Mouse (Mus musculus): ENCODE results near the gene Rac2. TPM values are rescaled to one million over a fixed set of nuclear protein-coding genes. Genes with fewer than 3 reads are reported as not detected.

Rac2 gene
- polyA plus RNA-seq, 1 experiment from 2014 or later: 8.3 TPM

DNA sequence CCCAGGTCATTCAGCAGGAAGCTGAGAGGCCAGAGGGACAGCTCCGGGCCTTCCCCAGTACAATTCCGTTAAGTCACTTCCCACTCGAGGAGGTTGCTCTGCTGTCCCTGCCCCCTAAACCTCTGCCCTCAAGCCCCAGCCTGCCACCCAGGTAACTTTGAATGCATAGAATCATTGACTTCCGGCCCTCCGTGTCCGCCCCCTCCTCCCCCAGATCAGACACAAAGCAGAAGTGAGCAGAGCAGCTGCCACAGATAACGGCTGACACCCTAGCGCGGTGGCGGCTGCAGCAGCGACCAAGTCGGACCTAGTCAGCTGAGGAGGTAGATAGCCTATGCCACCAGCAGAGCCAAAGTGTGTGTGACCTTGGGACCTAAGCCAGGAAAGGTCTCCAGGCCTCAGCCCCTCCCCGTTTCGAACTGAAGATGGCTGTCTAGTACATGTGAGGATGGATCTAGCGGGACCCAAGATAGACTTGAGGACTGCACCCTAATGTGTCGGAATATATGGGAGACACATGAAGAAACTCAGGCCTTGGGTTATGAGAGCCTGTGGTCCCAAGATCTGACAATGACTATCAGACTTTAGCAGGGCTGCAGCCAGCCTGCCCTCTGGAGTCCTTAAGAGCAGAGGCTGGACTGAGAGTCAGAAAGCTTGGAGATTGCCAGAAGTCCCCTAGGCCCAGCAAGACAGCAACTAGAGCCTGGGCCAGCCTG lies 871 bp downstream of the Rac2 start:
- Histone ChIP-seq H3K9me3 (ENCODE audit: low read length) (no peaks in the 10 kb centered on the region), H3K9ac (replicated peaks; ENCODE audit: low read length) (no peak overlapping the region), H3K4me3 (ENCODE audit: low read length) (no peak overlapping the region), H3K36me3 (ENCODE audit: insufficient read depth, low read length) (no peaks in the 10 kb centered on the region), H3K4me1 (ENCODE audit: insufficient read depth, low read length) (no peaks in the 10 kb centered on the region), H3K27ac (ENCODE audit: low read length) (no peak overlapping the region), H3K4me2 (replicated peaks; ENCODE audit: low read depth, low read length) (no peak overlapping the region), H3K27me3 (ENCODE audit: insufficient read depth, low read length) (no peaks in the 10 kb centered on the region)
- ATAC-seq (ENCODE audit: low FRiP score, low TSS enrichment): no peak
- 50% methylated on average over 16 of the region's 16 CpGs for WGBS

DNA sequence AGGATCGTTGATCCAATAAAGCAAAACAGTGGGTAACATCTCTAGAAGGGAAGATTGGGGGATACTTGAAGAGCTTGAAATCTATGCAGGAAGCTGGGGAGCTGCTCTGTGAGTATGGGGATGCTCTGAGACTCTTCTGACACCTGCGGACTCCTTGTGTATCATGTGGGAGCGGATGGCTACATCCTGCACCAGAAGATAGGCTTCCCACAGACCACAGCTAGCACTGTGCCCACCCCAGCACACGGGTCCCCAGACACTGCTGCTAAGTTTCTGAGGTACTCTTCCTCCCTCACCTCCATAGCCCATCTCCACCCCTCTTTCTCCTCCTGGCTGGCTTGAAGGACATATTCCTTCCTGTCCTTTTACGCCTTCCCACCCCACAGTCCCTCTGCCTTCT lies 2.4 kb downstream of the Rac2 start:
- Histone ChIP-seq H3K4me1 (ENCODE audit: insufficient read depth, low read length) (no peaks in the 10 kb centered on the region), H3K4me2 (replicated peaks; ENCODE audit: low read depth, low read length) (no peak overlapping the region), H3K27ac (ENCODE audit: low read length) (no peak overlapping the region), H3K36me3 (ENCODE audit: insufficient read depth, low read length) (no peaks in the 10 kb centered on the region), H3K27me3 (ENCODE audit: insufficient read depth, low read length) (no peaks in the 10 kb centered on the region), H3K4me3 (ENCODE audit: low read length) (no peak overlapping the region), H3K9me3 (ENCODE audit: low read length) (no peaks in the 10 kb centered on the region), H3K9ac (replicated peaks; ENCODE audit: low read length) (no peak overlapping the region)
- no peak for ATAC-seq (ENCODE audit: low FRiP score, low TSS enrichment)
- WGBS: 92% methylated on average over 5 of the region's 5 CpGs

DNA sequence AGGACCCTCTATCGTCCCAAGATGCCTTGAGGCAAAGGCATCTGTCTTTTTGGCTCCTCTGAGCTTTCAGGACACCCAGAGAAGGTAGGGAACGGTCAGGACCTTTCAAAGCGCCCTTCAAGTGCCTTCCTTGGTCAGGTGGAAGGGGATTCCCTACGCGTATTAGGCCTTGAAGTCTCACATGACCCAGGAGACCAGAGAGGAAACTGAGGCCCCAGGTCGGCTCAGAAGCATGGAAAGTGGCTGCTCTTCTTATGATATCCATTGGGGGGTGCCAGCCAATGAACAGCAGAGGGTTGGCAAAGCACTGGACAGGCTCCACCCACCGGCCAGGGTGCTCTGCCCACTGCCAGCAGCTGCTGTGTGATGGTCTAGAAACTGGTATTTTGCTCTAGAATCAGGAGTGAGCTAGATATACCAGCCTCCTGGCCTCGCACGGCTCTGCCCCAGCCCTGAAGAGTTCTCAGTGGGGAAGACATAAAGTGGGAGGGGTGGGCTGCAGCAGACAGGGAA lies 4.9 kb downstream of the Rac2 start:
- Histone ChIP-seq H3K27me3 (ENCODE audit: insufficient read depth, low read length) (no peaks in the 10 kb centered on the region), H3K4me2 (replicated peaks; ENCODE audit: low read depth, low read length) (no peak overlapping the region), H3K9me3 (ENCODE audit: low read length) (no peaks in the 10 kb centered on the region), H3K9ac (replicated peaks; ENCODE audit: low read length) (no peak overlapping the region), H3K4me3 (ENCODE audit: low read length) (no peak overlapping the region), H3K36me3 (ENCODE audit: insufficient read depth, low read length) (no peaks in the 10 kb centered on the region), H3K4me1 (ENCODE audit: insufficient read depth, low read length) (no peaks in the 10 kb centered on the region), H3K27ac (ENCODE audit: low read length) (no peak overlapping the region)
- no peak for ATAC-seq (ENCODE audit: low FRiP score, low TSS enrichment)
- WGBS: 72% methylated on average over 9 of the region's 9 CpGs

DNA sequence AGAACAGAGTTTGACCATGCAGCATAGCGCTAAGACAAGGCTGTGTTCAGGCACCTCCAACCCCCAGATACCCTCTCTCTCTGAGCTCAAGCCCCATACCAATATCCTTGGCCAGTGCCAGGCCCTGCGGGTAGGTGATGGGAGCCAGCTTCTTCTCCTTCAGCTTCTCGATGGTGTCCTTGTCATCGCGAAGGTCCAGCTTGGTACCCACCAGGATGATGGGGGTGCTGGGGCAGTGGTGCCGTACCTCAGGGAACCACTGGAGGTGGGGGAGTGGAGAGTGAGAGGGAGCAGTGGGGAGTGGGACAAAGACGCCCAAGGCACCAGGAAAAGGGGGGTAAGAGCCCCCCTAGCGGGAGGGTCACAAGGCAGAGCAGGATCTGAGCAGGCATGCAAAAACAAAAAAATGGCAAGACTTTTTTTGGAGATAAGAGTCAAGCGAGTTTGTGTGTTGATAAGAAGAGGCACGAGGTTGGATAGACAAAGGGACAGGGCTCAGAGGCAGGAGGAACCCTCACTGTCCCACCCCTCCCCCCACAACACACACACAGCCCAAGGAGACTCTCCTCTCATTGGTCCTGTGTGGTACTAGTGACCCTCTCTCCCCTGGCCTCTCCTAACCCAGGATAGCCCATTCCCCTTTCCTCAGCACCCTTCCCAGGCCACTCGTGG lies 7.7 kb downstream of the Rac2 start:
- WGBS: 73% methylated on average over 11 of the region's 11 CpGs
- H3K4me2 ChIP-seq (replicated peaks; ENCODE audit: low read depth, low read length): no peak overlapping the region
- no peak overlapping the region for H3K4me3 ChIP-seq (ENCODE audit: low read length)
- H3K27me3 ChIP-seq (ENCODE audit: insufficient read depth, low read length): no peaks in the 10 kb centered on the region
- H3K27ac ChIP-seq (ENCODE audit: low read length): no peak overlapping the region
- no peak overlapping the region for H3K9ac ChIP-seq (replicated peaks; ENCODE audit: low read length)
- H3K36me3 ChIP-seq (ENCODE audit: insufficient read depth, low read length): no peaks in the 10 kb centered on the region
- H3K9me3 ChIP-seq (ENCODE audit: low read length): no peaks in the 10 kb centered on the region
- no peak for ATAC-seq (ENCODE audit: low FRiP score, low TSS enrichment)
- H3K4me1 ChIP-seq (ENCODE audit: insufficient read depth, low read length): no peaks in the 10 kb centered on the region

DNA sequence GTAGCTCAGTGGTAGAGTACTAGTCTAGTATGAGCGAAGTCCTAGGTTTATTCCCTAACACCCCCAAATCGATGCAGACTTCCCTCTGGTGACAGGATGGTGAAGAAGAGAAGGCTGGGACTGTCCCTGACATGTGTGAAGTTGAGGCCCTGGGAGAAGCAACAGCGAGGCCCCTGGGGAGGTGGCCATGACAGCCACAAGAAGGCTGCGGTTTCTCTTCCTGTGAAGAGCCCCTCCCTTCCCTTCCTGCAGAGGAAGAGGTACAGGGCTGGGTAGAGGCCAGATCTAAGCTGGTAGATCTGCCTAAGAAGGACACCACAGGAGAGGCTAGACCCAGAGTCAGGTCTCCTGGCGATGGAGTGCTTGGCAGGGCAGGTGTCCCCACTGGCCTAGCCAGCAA lies 8.6 kb downstream of the Rac2 start:
- Histone ChIP-seq H3K27me3 (ENCODE audit: insufficient read depth, low read length) (no peaks in the 10 kb centered on the region), H3K4me3 (ENCODE audit: low read length) (no peak overlapping the region), H3K36me3 (ENCODE audit: insufficient read depth, low read length) (no peaks in the 10 kb centered on the region), H3K9me3 (ENCODE audit: low read length) (no peaks in the 10 kb centered on the region), H3K9ac (replicated peaks; ENCODE audit: low read length) (no peak overlapping the region), H3K27ac (ENCODE audit: low read length) (no peak overlapping the region), H3K4me2 (replicated peaks; ENCODE audit: low read depth, low read length) (no peak overlapping the region), H3K4me1 (ENCODE audit: insufficient read depth, low read length) (no peaks in the 10 kb centered on the region)
- ATAC-seq (ENCODE audit: low FRiP score, low TSS enrichment): no peak
- WGBS: 76% methylated on average over 5 of the region's 5 CpGs

DNA sequence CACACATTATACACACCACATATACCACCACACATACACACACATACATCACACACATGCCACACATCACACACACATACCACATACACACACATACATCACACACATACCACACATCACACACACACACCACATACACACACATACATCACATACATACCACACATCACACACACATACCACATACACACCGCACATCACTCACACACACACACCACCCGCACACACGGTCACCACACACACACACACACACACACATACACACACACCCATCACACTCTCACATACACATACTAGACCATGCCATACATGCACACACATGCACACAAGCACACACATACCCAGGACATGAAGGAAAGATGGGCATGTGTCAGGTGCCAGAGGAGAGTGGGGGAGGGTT lies 9.2 kb downstream of the Rac2 start:
- 91% methylated on average over 3 of the region's 3 CpGs for WGBS
- ATAC-seq (ENCODE audit: low FRiP score, low TSS enrichment): no peak
- Histone ChIP-seq H3K9ac (replicated peaks; ENCODE audit: low read length) (no peak overlapping the region), H3K4me2 (replicated peaks; ENCODE audit: low read depth, low read length) (no peak overlapping the region), H3K9me3 (ENCODE audit: low read length) (no peaks in the 10 kb centered on the region), H3K4me1 (ENCODE audit: insufficient read depth, low read length) (no peaks in the 10 kb centered on the region), H3K4me3 (ENCODE audit: low read length) (no peak overlapping the region), H3K27ac (ENCODE audit: low read length) (no peak overlapping the region), H3K27me3 (ENCODE audit: insufficient read depth, low read length) (no peaks in the 10 kb centered on the region), H3K36me3 (ENCODE audit: insufficient read depth, low read length) (no peaks in the 10 kb centered on the region)

DNA sequence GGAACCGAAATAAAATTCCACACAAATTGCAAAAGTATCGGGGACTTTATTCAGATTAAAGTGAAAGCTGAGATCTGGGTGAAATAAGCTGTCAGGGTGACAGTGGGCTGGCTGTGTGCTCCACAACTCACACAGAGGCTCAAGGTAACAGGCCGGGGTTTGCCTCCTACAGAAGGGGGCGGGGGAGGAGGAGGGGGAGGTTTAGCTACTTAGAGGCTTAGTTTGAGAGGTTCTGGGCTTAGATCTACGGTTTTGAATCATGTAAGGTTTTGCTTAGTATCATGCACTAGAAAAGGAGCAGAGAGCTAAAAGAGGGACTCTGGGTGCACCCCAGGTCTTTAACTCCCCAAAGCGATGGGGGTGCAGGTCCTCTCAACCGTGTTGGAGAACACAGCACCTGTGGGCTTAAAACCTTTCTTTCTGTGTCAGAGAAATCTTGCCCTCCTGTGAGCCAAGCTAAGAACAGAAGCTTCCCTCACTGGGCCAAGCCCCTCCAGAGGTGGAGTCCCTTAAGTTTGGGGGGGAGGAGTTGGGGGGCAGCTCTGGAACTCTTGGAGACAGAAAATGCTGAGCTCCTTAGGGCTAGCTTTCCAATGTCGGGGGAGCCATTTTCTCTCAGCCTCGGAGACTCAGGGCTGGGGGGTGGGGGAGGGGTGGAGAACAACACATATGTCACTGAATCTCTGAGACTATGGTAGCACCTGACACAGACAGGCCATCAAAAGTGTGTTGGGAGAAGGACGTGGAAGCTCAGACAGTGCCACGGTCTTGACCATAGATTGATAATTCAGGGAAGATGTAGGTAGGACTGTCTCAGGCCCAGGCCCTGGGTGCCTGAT lies 13.2 kb downstream of the Rac2 start:
- Histone ChIP-seq H3K9me3 (ENCODE audit: low read length) (no peaks in the 10 kb centered on the region), H3K9ac (replicated peaks; ENCODE audit: low read length) (no peak overlapping the region), H3K27ac (ENCODE audit: low read length) (no peak overlapping the region), H3K4me2 (replicated peaks; ENCODE audit: low read depth, low read length) (no peak overlapping the region), H3K36me3 (ENCODE audit: insufficient read depth, low read length) (no peaks in the 10 kb centered on the region), H3K4me3 (ENCODE audit: low read length) (no peak overlapping the region), H3K27me3 (ENCODE audit: insufficient read depth, low read length) (no peaks in the 10 kb centered on the region), H3K4me1 (ENCODE audit: insufficient read depth, low read length) (no peaks in the 10 kb centered on the region)
- 48% methylated on average over 11 of the region's 11 CpGs for WGBS
- no peak for ATAC-seq (ENCODE audit: low FRiP score, low TSS enrichment)

DNA sequence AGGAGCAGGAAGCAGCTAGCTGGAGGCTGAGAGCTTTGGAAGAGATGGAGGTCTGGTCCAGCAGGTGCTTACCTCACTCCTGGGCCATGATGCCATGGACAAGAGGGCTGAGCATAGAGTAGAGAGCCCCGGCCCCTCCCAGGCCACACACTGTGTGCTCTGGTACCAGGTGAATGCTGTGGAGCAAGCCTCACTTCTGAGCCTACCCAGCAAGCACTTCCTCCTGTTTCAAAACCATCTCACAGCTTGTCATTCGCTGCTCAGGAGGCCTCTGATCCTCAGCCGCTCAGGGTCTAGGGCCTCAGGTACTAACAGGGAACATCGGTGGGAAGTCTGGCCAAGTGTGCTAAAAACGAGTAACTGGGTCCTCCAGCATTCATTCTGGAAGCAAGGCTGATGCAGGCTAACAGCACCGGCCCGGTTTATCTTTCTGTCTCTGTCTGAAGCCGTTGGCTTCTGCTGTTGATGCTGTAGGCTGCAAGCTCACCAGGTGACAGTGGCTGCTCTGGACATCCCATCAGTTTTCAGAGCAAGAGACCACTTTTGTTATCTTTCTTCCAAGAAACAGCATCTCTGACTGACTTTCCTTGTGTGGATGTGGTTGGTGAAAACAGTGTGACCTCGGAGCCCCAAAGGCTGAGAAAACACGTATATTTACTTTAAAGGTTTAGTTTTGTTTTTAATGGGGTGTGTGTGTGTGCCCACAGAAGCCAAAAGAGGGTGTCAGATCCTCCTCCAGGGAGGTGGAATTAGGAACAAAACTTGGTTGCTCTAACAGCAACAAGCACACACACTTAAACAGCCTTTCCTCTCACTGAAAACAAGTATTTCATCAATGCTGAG lies 14.7 kb downstream of the Rac2 start:
- WGBS: 62% methylated on average over 10 of the region's 10 CpGs
- Histone ChIP-seq H3K36me3 (ENCODE audit: insufficient read depth, low read length) (no peaks in the 10 kb centered on the region), H3K4me3 (ENCODE audit: low read length) (no peak overlapping the region), H3K4me2 (replicated peaks; ENCODE audit: low read depth, low read length) (no peak overlapping the region), H3K27ac (ENCODE audit: low read length) (no peak overlapping the region), H3K9ac (replicated peaks; ENCODE audit: low read length) (no peak overlapping the region), H3K4me1 (ENCODE audit: insufficient read depth, low read length) (no peaks in the 10 kb centered on the region), H3K27me3 (ENCODE audit: insufficient read depth, low read length) (no peaks in the 10 kb centered on the region), H3K9me3 (ENCODE audit: low read length) (peaks cover 6% of the 10 kb centered on the region; the same call in 1 of the 2 replicates)
- no peak for ATAC-seq (ENCODE audit: low FRiP score, low TSS enrichment)

DNA sequence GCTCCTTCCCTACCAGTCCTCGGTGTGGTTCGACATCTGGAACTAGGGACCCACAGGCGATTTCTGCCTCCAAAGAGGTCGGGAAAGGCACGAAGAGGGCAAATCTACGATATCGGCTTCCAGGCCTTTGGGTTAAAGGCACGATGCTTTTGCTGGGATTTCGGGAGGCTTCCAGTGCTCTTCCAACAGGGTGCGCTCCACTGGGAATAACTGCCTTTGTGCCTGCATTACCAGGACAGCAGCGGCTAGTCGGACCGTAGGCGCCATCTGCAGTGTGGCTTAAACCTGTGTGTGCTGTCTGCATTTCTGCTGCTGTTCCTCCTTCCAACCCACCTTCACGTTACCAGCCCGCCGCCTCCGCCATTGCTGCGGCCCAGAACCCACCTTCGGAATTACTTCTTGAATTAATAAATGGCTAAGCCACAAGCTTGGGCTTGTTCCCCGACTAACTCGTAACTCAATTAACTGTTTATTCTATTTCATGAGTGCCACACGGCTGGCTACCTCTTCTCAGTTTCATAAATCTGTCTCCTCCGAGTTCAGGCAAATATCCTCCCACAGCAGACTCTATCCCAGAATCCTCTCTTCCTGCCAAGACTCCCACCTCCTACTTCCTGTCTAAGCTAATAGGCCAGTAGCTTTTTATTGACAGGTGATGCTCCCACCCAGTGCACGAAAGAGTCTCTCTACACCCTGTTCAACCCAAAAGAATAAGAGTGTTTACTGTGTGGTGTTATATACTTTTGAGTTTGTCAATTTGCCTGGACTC lies 17.9 kb downstream of the Rac2 start:
- H3K9ac ChIP-seq (replicated peaks; ENCODE audit: low read length): 0 out of 2 replicates have a peak overlapping the region, but pooled peaks have one; percentile 5
- no peaks in the 10 kb centered on the region for H3K27me3 ChIP-seq (ENCODE audit: insufficient read depth, low read length)
- ATAC-seq (ENCODE audit: low FRiP score, low TSS enrichment): no peak
- no peaks in the 10 kb centered on the region for H3K36me3 ChIP-seq (ENCODE audit: insufficient read depth, low read length)
- WGBS: 59% methylated on average over 25 of the region's 25 CpGs
- H3K9me3 ChIP-seq (ENCODE audit: low read length): peaks cover 16% of the 10 kb centered on the region; the same call in 1 of the 2 replicates
- peak overlapping the region; percentile 40 for H3K4me2 ChIP-seq (replicated peaks; ENCODE audit: low read depth, low read length)
- H3K4me3 ChIP-seq (ENCODE audit: low read length): peak overlapping the region; percentile 10
- H3K27ac ChIP-seq (ENCODE audit: low read length): no peak overlapping the region
- no peaks in the 10 kb centered on the region for H3K4me1 ChIP-seq (ENCODE audit: insufficient read depth, low read length)
